Mouse (Mus musculus): ENCODE measurements around the gene Ddit4l. TPM values are rescaled to one million over a fixed set of nuclear protein-coding genes. Genes with fewer than 3 reads are reported as not detected.

Gene Ddit4l
- total and polyA plus RNA-seq, 3 experiments: 2.1 to 2.8 (median 2.3) TPM

GRCm38 (mm10) chr3:137610457-137611109, 10.8 kb upstream of the Ddit4l start:
- no peak for DNase-seq
- Histone ChIP-seq H3K79me2 (replicated peaks; ENCODE audit: control insufficient read depth, insufficient read depth, low read length) (no peaks in the 10 kb centered on the region), H3K4me1 (ENCODE audit: control insufficient read depth, insufficient read depth, low read length) (no peaks in the 10 kb centered on the region; the same call in 1 of the 2 replicates), H3K9ac (ENCODE audit: low read depth, low read length) (no peak overlapping the region), H3K27ac (no peak overlapping the region), H3K36me3 (ENCODE audit: control insufficient read depth, insufficient read depth, low read length) (no peaks in the 10 kb centered on the region), H3K27me3 (ENCODE audit: control insufficient read depth, insufficient read depth, low read length) (no peaks in the 10 kb centered on the region), H3K4me3 (no peak overlapping the region)
- intact Hi-C loops (cut with DNase I): no loop called here
- 88% methylated on average over 6 of the region's 6 CpGs for WGBS
- TF ChIP-seq EP300 (IDR thresholded peaks at IDR 0.05; ENCODE audit: insufficient read depth, low read depth, low read length): no peak
- no peak for TF ChIP-seq POLR2A (IDR thresholded peaks at IDR 0.05; ENCODE audit: insufficient read depth, low read depth, low read length)
- TF ChIP-seq CTCF (IDR thresholded peaks at IDR 0.05): no peak

GRCm38 (mm10) chr3:137611110-137611857, 10.1 kb upstream of the Ddit4l start:
- Histone ChIP-seq H3K4me1 (ENCODE audit: control insufficient read depth, insufficient read depth, low read length) (no peaks in the 10 kb centered on the region; the same call in 1 of the 2 replicates), H3K36me3 (ENCODE audit: control insufficient read depth, insufficient read depth, low read length) (no peaks in the 10 kb centered on the region), H3K27me3 (ENCODE audit: control insufficient read depth, insufficient read depth, low read length) (no peaks in the 10 kb centered on the region), H3K79me2 (replicated peaks; ENCODE audit: control insufficient read depth, insufficient read depth, low read length) (no peaks in the 10 kb centered on the region), H3K4me3 (no peak overlapping the region), H3K27ac (no peak overlapping the region), H3K9ac (ENCODE audit: low read depth, low read length) (no peak overlapping the region)
- intact Hi-C loops (cut with DNase I): no loop called here
- 66% methylated on average over 4 of the region's 4 CpGs for WGBS
- no peak for TF ChIP-seq CTCF (IDR thresholded peaks at IDR 0.05)
- no peak for TF ChIP-seq POLR2A (IDR thresholded peaks at IDR 0.05; ENCODE audit: insufficient read depth, low read depth, low read length)
- DNase-seq: no peak

GRCm38 (mm10) chr3:137611981-137612380, 9.4 kb upstream of the Ddit4l start:
- WGBS: 81% methylated on average over 2 of the region's 2 CpGs
- H3K27ac ChIP-seq: no peak overlapping the region
- no peaks in the 10 kb centered on the region; the same call in 1 of the 2 replicates for H3K4me1 ChIP-seq (ENCODE audit: control insufficient read depth, insufficient read depth, low read length)
- no peaks in the 10 kb centered on the region for H3K27me3 ChIP-seq (ENCODE audit: control insufficient read depth, insufficient read depth, low read length)
- intact Hi-C loops (cut with DNase I): no loop called here
- no peaks in the 10 kb centered on the region for H3K79me2 ChIP-seq (replicated peaks; ENCODE audit: control insufficient read depth, insufficient read depth, low read length)
- H3K4me3 ChIP-seq: no peak overlapping the region
- no peak overlapping the region for H3K9ac ChIP-seq (ENCODE audit: low read depth, low read length)
- TF ChIP-seq POLR2A (IDR thresholded peaks at IDR 0.05; ENCODE audit: insufficient read depth, low read depth, low read length): no peak
- no peak for TF ChIP-seq EP300 (IDR thresholded peaks at IDR 0.05; ENCODE audit: insufficient read depth, low read depth, low read length)
- TF ChIP-seq CTCF (IDR thresholded peaks at IDR 0.05): no peak
- no peak for DNase-seq
- H3K36me3 ChIP-seq (ENCODE audit: control insufficient read depth, insufficient read depth, low read length): no peaks in the 10 kb centered on the region

GRCm38 (mm10) chr3:137620540-137620939, 872 bp upstream of the Ddit4l start:
- no peak overlapping the region for H3K27ac ChIP-seq
- 79% methylated on average over 5 of the region's 5 CpGs for WGBS
- no peak for DNase-seq
- no peaks in the 10 kb centered on the region for H3K4me1 ChIP-seq (ENCODE audit: control insufficient read depth, insufficient read depth, low read length)
- no peak overlapping the region for H3K4me3 ChIP-seq
- H3K79me2 ChIP-seq (replicated peaks; ENCODE audit: control insufficient read depth, insufficient read depth, low read length): no peaks in the 10 kb centered on the region
- intact Hi-C loops (cut with DNase I): loop anchor here (10.0 kb wide), 2 partner anchors 56 to 476 kb away; no protein-coding TSS in a partner anchor
- H3K9ac ChIP-seq (ENCODE audit: low read depth, low read length): no peak overlapping the region
- H3K27me3 ChIP-seq (ENCODE audit: control insufficient read depth, insufficient read depth, low read length): no peaks in the 10 kb centered on the region
- 0 out of 2 replicates have a peak, but pooled peaks cover 2% of the 10 kb centered on the region for H3K36me3 ChIP-seq (ENCODE audit: control insufficient read depth, insufficient read depth, low read length)
- TF ChIP-seq CTCF (IDR thresholded peaks at IDR 0.05) (no peak), POLR2A (IDR thresholded peaks at IDR 0.05; ENCODE audit: insufficient read depth, low read depth, low read length) (no peak), EP300 (IDR thresholded peaks at IDR 0.05; ENCODE audit: insufficient read depth, low read depth, low read length) (no peak)

GRCm38 (mm10) chr3:137622091-137622490, 679 bp downstream of the Ddit4l start:
- WGBS: 15% methylated on average over 6 of the region's 6 CpGs
- peak in 1 of 2 experiments; percentile 11 for DNase-seq
- TF ChIP-seq CTCF (IDR thresholded peaks at IDR 0.05) (no peak), POLR2A (IDR thresholded peaks at IDR 0.05; ENCODE audit: insufficient read depth, low read depth, low read length) (no peak), EP300 (IDR thresholded peaks at IDR 0.05; ENCODE audit: insufficient read depth, low read depth, low read length) (no peak)
- Histone ChIP-seq H3K4me1 (ENCODE audit: control insufficient read depth, insufficient read depth, low read length) (no peaks in the 10 kb centered on the region), H3K4me3 (no peak overlapping the region), H3K79me2 (replicated peaks; ENCODE audit: control insufficient read depth, insufficient read depth, low read length) (no peaks in the 10 kb centered on the region), H3K27me3 (ENCODE audit: control insufficient read depth, insufficient read depth, low read length) (no peaks in the 10 kb centered on the region), H3K27ac (peak overlapping the region; percentile 32; the same call in 1 of the 2 replicates), H3K9ac (ENCODE audit: low read depth, low read length) (no peak overlapping the region), H3K36me3 (ENCODE audit: control insufficient read depth, insufficient read depth, low read length) (0 out of 2 replicates have a peak, but pooled peaks cover 2% of the 10 kb centered on the region)
- intact Hi-C loops (cut with DNase I): loop anchor here (10.0 kb wide), 2 partner anchors 57 to 477 kb away; no protein-coding TSS in a partner anchor
